Mouse (Mus musculus): ENCODE data around the gene Hmga1b.

GRCm38 (mm10) chr11:120714546-120714945, 48.0 kb upstream of the Hmga1b start:
- no peak for TF ChIP-seq POLR2A (IDR thresholded peaks at IDR 0.05; ENCODE audit: low read depth, low read length)
- no peak for TF ChIP-seq CTCF (conservative IDR thresholded peaks at IDR 0.05; ENCODE audit: insufficient read depth, insufficient read length, low read depth, low read length)
